Mouse (Mus musculus) liver, adult 2 months (tissue): Measurements from ENCODE around the gene Msh5. TPM values are rescaled to one million over a fixed set of nuclear protein-coding genes. Genes with fewer than 3 reads are reported as not detected.

ENCODE experiments used
- DNase-seq: peaks from one replicate; pipeline ENCODE4 v3.0.0-alpha.2; 2011; ENCODE audit warnings: low read depth, low spot score; ENCODE audit errors: extremely low read depth
- H3K27ac ChIP-seq: fragments of 200-500 bp; replicated peaks from 2 replicates; pipeline ENCODE4 v1.5.1; 2012; ENCODE audit warnings: low read depth, mild to moderate bottlenecking, control low read depth, inconsistent platforms, low read length; ENCODE audit not compliant: insufficient read depth
- H3K27me3 ChIP-seq: fragments of 200-500 bp; 2 replicates; pipeline ENCODE4 v1.6.1; 2012; ENCODE audit warnings: mild to moderate bottlenecking, moderate library complexity, low read length, inconsistent platforms; ENCODE audit not compliant: control insufficient read depth, insufficient read depth
- H3K36me3 ChIP-seq: fragments of 200-500 bp; 2 replicates; pipeline ENCODE4 v1.6.1; 2012; ENCODE audit warnings: low read length, inconsistent platforms; ENCODE audit not compliant: control insufficient read depth, insufficient read depth
- H3K4me1 ChIP-seq: fragments of 200-500 bp; 2 replicates; pipeline ENCODE4 v1.6.1; 2011; ENCODE audit warnings: low read length; ENCODE audit not compliant: control insufficient read depth, insufficient read depth
- H3K4me3 ChIP-seq: fragments of 200-500 bp; 2 replicates; pipeline ENCODE4 v1.5.1; 2011; ENCODE audit warnings: low read depth, mild to moderate bottlenecking, control low read depth, low read length, moderate library complexity; ENCODE audit not compliant: insufficient read depth
- H3K79me2 ChIP-seq: fragments of 200-500 bp; 2 replicates; pipeline ENCODE4 v1.6.1; 2012; ENCODE audit warnings: inconsistent platforms, mild to moderate bottlenecking, low read length, moderate library complexity; ENCODE audit not compliant: control insufficient read depth, insufficient read depth
- H3K9ac ChIP-seq: fragments of 200-500 bp; 2 replicates; pipeline ENCODE4 v1.6.1; 2012; ENCODE audit warnings: low read depth, mild to moderate bottlenecking, control low read depth, inconsistent platforms, low read length
- CTCF ChIP-seq: fragments of 200-500 bp; IDR thresholded peaks from 2 replicates; pipeline ENCODE4 v1.5.1; 2011; ENCODE audit warnings: low read depth, low read length, control low read depth
- POLR2A ChIP-seq: fragments of 200-500 bp; IDR thresholded peaks from 2 replicates; pipeline ENCODE4 v1.6.1; 2011; ENCODE audit warnings: low read length, control low read depth; ENCODE audit not compliant: insufficient read depth; ENCODE audit errors: extremely low read depth
- WGBS: fragments of 180-500 bp; shearing (Covaris S2); methylation state at CpG from one replicate; pipeline ENCODE4 v1.1.7; 2018; 5-methylcytosine and 5-hydroxymethylcytosine counted together
- polyA plus RNA-seq: library from polyadenylated mRNA; depleted of rRNA; stranded (reverse); fragments of >200 nt; gene quantifications from 2 replicates; pipeline ENCODE4 v1.2.3, GENCODE M21; 2012
- total RNA-seq: library from RNA; depleted of rRNA; stranded (reverse); fragments of >200 nt; gene quantifications from 2 replicates; pipeline ENCODE4 v1.2.3, GENCODE M21; 2014

Gene Msh5
- total and polyA plus RNA-seq, 2 experiments, result 2.0 to 3.9 TPM

DNA sequence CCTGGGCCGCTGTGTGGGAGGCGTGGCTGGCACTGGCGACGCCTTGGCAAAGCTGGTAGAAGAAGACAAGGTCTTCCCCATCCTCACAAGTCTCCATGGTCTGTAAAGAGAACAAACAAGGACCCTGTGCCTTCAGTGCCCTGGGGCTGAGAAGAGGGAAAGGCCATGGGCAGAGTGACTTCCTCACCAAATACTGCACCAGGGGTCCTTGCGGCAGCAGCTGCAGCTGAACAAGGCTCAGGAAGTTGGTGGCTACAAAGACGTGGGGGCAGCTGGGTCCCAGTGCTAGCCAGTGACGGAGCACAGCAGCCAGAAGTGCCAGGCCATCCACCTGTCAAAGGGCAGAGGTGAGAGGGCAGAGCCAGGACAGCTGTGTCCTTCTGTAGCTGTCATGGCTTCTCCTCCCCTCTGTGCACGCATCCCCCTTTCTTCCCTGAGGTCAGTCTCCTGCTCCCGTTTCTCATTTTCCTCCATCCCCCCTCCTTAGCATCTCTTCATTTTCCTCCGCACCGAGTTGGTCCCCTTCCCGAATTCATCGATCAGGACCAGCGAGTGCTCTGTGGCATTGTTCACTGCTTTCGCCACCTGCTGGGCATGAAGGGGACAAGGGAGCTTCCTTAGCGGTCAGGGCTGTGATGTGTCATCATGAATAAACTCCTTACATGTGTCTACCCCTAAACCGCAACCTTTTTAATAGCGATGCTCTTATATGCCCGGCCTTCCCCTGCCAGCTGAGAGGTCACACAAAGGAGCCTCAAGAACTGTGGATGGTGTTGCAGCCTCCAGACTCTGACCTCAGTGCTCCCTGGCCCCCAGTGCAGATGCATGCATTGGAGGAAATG, 16.6 kb downstream of the Msh5 start:
- Histone ChIP-seq H3K4me1 (no peaks in the 10 kb centered on the region), H3K9ac (no peak overlapping the region), H3K79me2 (no peaks in the 10 kb centered on the region), H3K4me3 (no peak overlapping the region), H3K27ac (no peak overlapping the region), H3K36me3 (no peaks in the 10 kb centered on the region), H3K27me3 (no peaks in the 10 kb centered on the region)
- DNase-seq, result peak; percentile 33
- TF ChIP-seq POLR2A (no peak), CTCF (peak; percentile 82)
- 48% methylated on average over 19 of the region's 19 CpGs for WGBS

DNA sequence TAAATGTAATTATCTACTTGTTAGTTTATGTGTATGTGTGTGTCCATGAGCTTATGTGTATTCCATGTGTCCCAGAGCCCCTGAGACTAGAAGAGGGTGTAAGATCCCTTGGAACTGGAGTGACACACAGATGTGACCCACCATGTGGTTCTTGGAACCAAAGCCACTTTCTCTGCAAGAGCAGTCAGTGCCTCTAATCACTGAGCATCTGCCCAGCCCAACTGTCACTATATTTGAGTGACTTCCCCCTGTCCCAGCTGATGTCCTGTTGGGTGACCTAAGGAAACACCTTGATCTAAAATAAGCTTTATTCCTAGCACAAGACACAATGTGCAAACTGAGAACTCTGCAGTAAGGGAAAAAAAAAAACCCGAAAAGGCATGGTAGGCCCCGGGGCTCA, 18.2 kb downstream of the Msh5 start:
- Histone ChIP-seq H3K27me3 (no peaks in the 10 kb centered on the region), H3K4me3 (no peak overlapping the region), H3K79me2 (no peaks in the 10 kb centered on the region), H3K4me1 (no peaks in the 10 kb centered on the region), H3K27ac (no peak overlapping the region), H3K9ac (no peak overlapping the region), H3K36me3 (no peaks in the 10 kb centered on the region)
- 86% methylated on average over 2 of the region's 2 CpGs for WGBS
- no peak for DNase-seq
- TF ChIP-seq POLR2A, result no peak
- TF ChIP-seq CTCF, result no peak

DNA sequence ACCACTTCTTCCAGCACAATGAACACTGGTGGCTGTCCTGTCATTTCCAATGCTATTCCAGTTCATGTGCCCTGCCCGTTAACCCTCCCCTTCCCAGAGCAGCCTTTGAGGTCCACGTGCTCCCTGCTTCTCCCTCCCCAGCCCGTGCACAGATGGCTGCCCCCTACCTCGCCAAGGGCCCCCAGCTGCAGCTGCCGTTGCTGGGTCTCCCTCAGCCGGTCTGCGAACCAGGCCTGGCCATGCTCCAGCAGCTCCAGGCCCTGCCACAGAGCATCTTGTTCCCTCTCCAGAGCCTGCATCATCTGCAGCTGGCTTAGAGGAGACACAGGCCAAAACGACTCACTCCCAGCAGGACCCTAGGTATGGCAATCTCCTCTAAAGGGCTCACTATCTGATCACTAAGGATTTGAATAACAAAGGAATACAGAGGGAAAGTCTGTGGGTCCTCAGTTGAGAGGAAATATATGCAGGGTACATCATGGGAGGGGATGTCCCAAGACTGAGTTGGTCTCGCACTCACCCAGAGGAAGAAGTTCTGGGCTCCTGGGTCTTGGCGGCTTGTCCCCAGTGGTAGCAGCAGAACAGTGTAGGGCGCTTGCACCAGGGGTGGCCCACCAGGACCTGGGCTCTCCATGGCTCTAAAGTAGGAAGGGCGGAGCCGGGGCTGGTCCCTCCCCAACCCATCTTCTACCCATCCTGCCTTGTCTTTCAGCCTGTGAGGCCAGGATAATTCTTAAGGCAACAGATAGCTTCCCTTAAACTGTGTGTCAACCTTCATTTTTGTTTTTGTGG, 19.1 kb downstream of the Msh5 start, which contains the start of gene Sapcd1:
Gene Sapcd1 (minus strand): TSS at position 740 of the 792 bp plus-strand sequence.
- no peak within 1 kb of the TSS for H3K27ac ChIP-seq
- H3K4me1 ChIP-seq, result no peaks in the 10 kb centered on the region
- no peaks in the 10 kb centered on the region for H3K27me3 ChIP-seq
- 83% methylated on average over 13 of the region's 13 CpGs for WGBS
- H3K4me3 ChIP-seq, result no peak within 1 kb of the TSS
- H3K79me2 ChIP-seq, result no peaks in the 10 kb centered on the region
- no peak for DNase-seq
- no peak within 1 kb of the TSS for H3K9ac ChIP-seq
- TF ChIP-seq CTCF (no peak), POLR2A (no peak)
- no peaks in the 10 kb centered on the region for H3K36me3 ChIP-seq

DNA sequence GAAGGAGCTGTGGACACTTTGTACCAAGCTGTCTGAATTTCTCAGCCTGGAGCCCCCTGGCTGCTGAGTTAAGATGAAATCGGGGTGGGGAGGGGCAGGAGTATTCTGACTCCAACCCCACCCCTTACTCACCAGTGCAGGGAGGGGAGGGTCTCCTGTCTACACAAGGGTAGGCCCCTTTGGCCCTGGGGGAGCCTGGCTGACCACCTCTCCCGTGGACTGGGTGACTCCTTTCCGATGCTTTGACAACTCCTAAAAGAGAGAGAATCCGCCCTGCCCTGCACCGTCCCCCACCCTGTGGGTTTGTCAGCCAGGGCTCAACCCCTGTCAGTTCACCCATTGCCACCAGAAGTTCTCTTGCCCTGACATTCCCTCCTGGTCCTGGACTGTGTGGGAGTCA, 20.3 kb downstream of the Msh5 start:
- no peaks in the 10 kb centered on the region for H3K36me3 ChIP-seq
- WGBS, result 91% methylated on average over 5 of the region's 5 CpGs
- no peaks in the 10 kb centered on the region for H3K79me2 ChIP-seq
- no peaks in the 10 kb centered on the region for H3K27me3 ChIP-seq
- no peak overlapping the region for H3K9ac ChIP-seq
- DNase-seq, result no peak
- no peak overlapping the region for H3K27ac ChIP-seq
- no peak overlapping the region for H3K4me3 ChIP-seq
- no peaks in the 10 kb centered on the region for H3K4me1 ChIP-seq
- TF ChIP-seq POLR2A (no peak), CTCF (no peak)

DNA sequence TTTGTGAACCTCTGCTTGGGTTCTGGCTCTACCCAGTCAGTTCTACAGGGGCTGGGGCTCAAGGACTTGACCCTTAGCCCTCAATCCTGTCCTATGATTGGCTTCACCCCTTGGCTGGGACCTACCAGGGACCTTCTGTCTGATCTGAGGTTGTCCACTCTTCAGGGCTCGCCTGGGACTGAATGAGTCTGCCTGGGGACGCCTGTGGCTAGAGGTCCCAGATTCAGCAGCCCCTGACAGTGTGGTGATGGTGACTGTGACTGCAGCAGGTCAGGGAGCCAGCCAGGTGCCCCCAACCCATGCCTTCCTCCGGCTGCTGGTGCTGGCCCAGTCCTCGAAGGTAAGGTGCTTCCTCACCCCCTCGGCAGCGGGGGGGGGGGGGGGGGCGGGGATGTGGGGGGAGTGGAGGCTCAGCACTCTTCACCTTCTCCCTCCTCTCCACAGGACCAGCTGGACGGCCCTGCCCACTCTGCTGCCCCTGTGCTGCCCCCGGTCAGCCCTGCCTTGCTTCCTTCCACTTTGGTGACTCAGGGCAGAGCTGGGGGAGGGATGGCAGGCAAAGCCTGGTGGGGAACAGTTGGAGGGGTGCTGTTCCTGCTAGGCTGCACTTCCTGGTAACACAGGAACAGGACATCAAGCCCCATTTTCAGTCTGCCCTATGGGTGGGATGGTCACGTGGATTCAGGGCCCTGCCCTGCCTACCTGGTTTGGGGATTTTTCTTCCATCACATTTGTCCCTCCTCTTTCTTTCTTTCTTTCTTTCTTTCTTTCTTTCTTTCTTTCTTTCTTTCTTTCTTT, 21.7 kb downstream of the Msh5 start:
- no peak overlapping the region for H3K9ac ChIP-seq
- 0 out of 2 replicates have a peak overlapping the region, but pooled peaks have one; percentile 2 for H3K27ac ChIP-seq
- H3K4me1 ChIP-seq, result no peaks in the 10 kb centered on the region
- no peak for DNase-seq
- H3K79me2 ChIP-seq, result no peaks in the 10 kb centered on the region
- 64% methylated on average over 10 of the region's 10 CpGs for WGBS
- H3K4me3 ChIP-seq, result no peak overlapping the region
- no peaks in the 10 kb centered on the region for H3K27me3 ChIP-seq
- H3K36me3 ChIP-seq, result no peaks in the 10 kb centered on the region
- TF ChIP-seq CTCF, result no peak
- no peak for TF ChIP-seq POLR2A
